Mouse (Mus musculus) liver, embryonic 12.5 days (tissue): Measurements from ENCODE around the gene Mgat3. TPM values are rescaled to one million over a fixed set of nuclear protein-coding genes. Genes with fewer than 3 reads are reported as not detected.

Source experiments
- ATAC-seq: fragments of 200-750 bp; cut with Nextera tagmentation; 2 replicates; pipeline ENCODE4 v1.8.0; 2017; ENCODE audit warnings: moderate number of reproducible peaks, mild to moderate bottlenecking, moderate library complexity
- H3K27ac ChIP-seq: fragments of 300-500 bp; sonication (generic); 2 replicates; pipeline ENCODE4 v1.5.1; 2016; ENCODE audit warnings: mild to moderate bottlenecking
- H3K27me3 ChIP-seq: fragments of 300-500 bp; sonication (generic); replicated peaks from 2 replicates; pipeline ENCODE4 v1.6.1; 2016; ENCODE audit warnings: mild to moderate bottlenecking, moderate library complexity
- H3K36me3 ChIP-seq: fragments of 300-500 bp; sonication (generic); 2 replicates; pipeline ENCODE4 v1.6.1; 2016; ENCODE audit warnings: mild to moderate bottlenecking, moderate library complexity
- H3K4me1 ChIP-seq: fragments of 300-500 bp; sonication (generic); 2 replicates; pipeline ENCODE4 v1.6.1; 2016
- H3K4me2 ChIP-seq: fragments of 300-500 bp; sonication (generic); 2 replicates; pipeline ENCODE4 v1.6.1; 2016; ENCODE audit warnings: mild to moderate bottlenecking, moderate library complexity
- H3K4me3 ChIP-seq: fragments of 300-500 bp; sonication (generic); 2 replicates; pipeline ENCODE4 v1.5.1; 2016; ENCODE audit warnings: mild to moderate bottlenecking, moderate library complexity
- H3K9ac ChIP-seq: fragments of 300-500 bp; sonication (generic); 2 replicates; pipeline ENCODE4 v1.6.1; 2016; ENCODE audit warnings: mild to moderate bottlenecking, moderate library complexity
- H3K9me3 ChIP-seq: fragments of 300-500 bp; sonication (generic); replicated peaks from 2 replicates; pipeline ENCODE4 v1.6.1; 2016; ENCODE audit warnings: mild to moderate bottlenecking, moderate library complexity
- WGBS: fragments of 180-500 bp; shearing (Covaris S2); methylation state at CpG from one replicate; pipeline ENCODE4 v1.1.7; 2016; ENCODE audit not compliant: insufficient replicate concordance; 5-methylcytosine and 5-hydroxymethylcytosine counted together
- polyA plus RNA-seq: library from polyadenylated mRNA; unstranded; fragments of >200 nt; fragmentation: Nextera tagmentation; extraction: Ambion mirVana; gene quantifications from 2 replicates; pipeline ENCODE4 v1.2.1, GENCODE M21; 2016

Gene Mgat3
- polyA plus RNA-seq = 0.96 and 1.2 TPM in 2 replicates

DNA sequence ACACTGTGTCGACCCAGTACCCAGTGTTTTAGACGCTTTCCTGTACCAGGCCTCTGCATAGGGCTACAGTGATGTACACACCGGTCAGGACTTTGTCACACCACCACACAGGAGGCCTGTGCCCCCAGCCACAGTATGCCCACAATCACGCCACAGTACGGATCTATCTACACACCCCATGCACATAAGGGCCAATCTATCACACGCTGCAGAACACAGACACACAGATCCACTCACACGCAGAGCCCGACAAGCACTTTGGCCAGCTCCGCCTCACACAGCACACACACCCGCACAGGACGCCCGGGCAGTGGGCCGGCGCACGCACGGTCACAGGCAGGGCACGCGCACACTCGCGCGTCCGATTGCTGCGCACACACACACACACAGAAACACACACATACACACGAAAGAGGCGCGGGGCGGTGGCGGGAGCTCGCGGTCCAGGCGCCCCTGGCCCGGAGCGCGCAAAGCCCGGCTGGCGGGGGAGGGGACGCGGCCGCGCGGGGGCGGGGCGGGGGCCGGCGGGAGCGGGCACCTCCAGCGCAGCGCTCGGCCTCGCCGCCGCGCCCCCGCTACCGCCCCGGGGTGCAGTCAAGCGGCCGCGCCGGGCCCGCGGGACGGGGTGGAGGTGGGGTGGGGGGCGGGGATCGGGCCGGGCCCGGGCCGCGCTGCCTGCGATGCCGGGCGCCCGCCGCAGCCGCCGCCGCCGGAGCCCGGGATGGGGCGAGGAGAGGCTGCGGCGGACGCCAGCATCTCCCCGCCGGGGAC, at the start of gene Mgat3:
Mgat3 (plus strand) TSS at position 721 of the 771 bp plus-strand sequence.
- H3K36me3 ChIP-seq = no peaks in the 10 kb centered on the region
- peak within 1 kb of the TSS; percentile 61 for H3K4me3 ChIP-seq
- H3K27ac ChIP-seq = 0 out of 2 replicates have a peak within 1 kb of the TSS, but pooled peaks have one; percentile 54
- ATAC-seq = peak; percentile 38
- H3K27me3 ChIP-seq = peaks cover 98% of the 10 kb centered on the region
- peak within 1 kb of the TSS; percentile 63 for H3K9ac ChIP-seq
- no peaks in the 10 kb centered on the region for H3K9me3 ChIP-seq
- peaks cover 26% of the 10 kb centered on the region for H3K4me1 ChIP-seq
- 8% methylated on average over 51 of the region's 85 CpGs for WGBS
- H3K4me2 ChIP-seq = peak within 1 kb of the TSS; percentile 72

GRCm38 (mm10) chr15:80124651-80125050, 48.9 kb upstream of the Mgat3 start:
- 69% methylated on average over 4 of the region's 4 CpGs for WGBS
- no peaks in the 10 kb centered on the region for H3K9me3 ChIP-seq
- H3K36me3 ChIP-seq = no peaks in the 10 kb centered on the region
- H3K4me3 ChIP-seq = no peak overlapping the region
- no peak overlapping the region for H3K4me2 ChIP-seq
- H3K27ac ChIP-seq = no peak overlapping the region
- peaks cover 24% of the 10 kb centered on the region for H3K4me1 ChIP-seq
- H3K27me3 ChIP-seq = no peaks in the 10 kb centered on the region
- ATAC-seq = no peak
- no peak overlapping the region for H3K9ac ChIP-seq

DNA sequence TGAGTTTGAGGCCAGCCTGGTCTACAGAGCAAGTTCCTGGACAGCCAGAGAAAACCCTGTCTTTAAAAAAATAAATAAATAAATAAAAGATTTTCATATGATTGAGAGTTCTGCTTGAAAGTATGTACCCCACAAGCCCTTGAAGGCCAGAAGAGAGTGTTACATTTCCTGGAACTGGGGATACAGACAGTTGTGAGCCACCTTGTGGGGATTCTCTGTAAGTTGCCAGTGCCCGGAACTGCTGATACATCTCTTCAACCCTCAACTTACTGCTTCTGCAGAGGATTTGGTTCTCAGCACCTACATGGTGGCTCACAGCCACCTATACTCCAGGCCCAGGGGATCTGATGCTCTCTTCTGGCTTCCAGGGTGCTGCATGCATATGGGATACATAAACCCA, 46.3 kb upstream of the Mgat3 start:
- Histone ChIP-seq H3K4me2 (no peak overlapping the region), H3K4me3 (no peak overlapping the region), H3K9me3 (no peaks in the 10 kb centered on the region), H3K36me3 (no peaks in the 10 kb centered on the region), H3K27me3 (no peaks in the 10 kb centered on the region), H3K27ac (peak overlapping the region; percentile 54), H3K4me1 (peaks cover 48% of the 10 kb centered on the region), H3K9ac (no peak overlapping the region)
- ATAC-seq = 0 out of 2 replicates have a peak, but pooled peaks have one; percentile 17
- 38% methylated on average over 1 of the region's 1 CpGs for WGBS

GRCm38 (mm10) chr15:80129982-80130381, 43.5 kb upstream of the Mgat3 start:
- H3K36me3 ChIP-seq = no peaks in the 10 kb centered on the region
- H3K9me3 ChIP-seq = no peaks in the 10 kb centered on the region
- no peak for ATAC-seq
- H3K4me3 ChIP-seq = no peak overlapping the region
- peak overlapping the region; percentile 65; the same call in 1 of the 2 replicates for H3K9ac ChIP-seq
- peaks cover 67% of the 10 kb centered on the region for H3K4me1 ChIP-seq
- H3K27ac ChIP-seq = peak overlapping the region; percentile 97
- no peaks in the 10 kb centered on the region for H3K27me3 ChIP-seq
- 54% methylated on average over 6 of the region's 6 CpGs for WGBS
- H3K4me2 ChIP-seq = peak overlapping the region; percentile 60

DNA sequence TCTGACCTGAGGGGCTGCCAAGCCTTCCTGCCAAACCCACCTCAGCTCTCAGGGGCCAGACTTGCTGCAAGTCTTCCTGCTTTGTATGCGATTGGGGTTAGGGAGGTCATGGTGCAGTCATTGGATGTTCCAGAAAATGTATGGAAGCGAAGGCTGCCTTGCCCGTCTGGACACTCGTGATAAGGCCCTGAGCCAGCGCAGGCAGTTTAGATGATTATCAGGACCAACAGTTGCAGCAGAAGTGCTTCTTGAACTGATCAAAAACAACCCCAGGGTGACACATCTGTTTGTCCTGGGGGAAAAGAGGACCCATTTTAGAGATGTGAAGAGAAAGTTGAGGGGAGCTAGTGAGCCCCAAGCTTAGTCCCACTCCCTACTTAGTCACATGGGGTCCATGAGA, 42.8 kb upstream of the Mgat3 start:
- H3K4me1 ChIP-seq = peaks cover 74% of the 10 kb centered on the region
- H3K4me2 ChIP-seq = peak overlapping the region; percentile 60
- H3K27ac ChIP-seq = peak overlapping the region; percentile 97
- no peaks in the 10 kb centered on the region for H3K27me3 ChIP-seq
- ATAC-seq = peak; percentile 74
- H3K9ac ChIP-seq = peak overlapping the region; percentile 65
- H3K9me3 ChIP-seq = no peaks in the 10 kb centered on the region
- 0 out of 2 replicates have a peak overlapping the region, but pooled peaks have one; percentile 10 for H3K4me3 ChIP-seq
- WGBS = 21% methylated on average over 5 of the region's 5 CpGs
- H3K36me3 ChIP-seq = no peaks in the 10 kb centered on the region

GRCm38 (mm10) chr15:80131421-80131820, 42.1 kb upstream of the Mgat3 start:
- H3K9ac ChIP-seq = peak overlapping the region; percentile 65
- H3K4me3 ChIP-seq = no peak overlapping the region
- peak overlapping the region; percentile 97 for H3K27ac ChIP-seq
- peaks cover 81% of the 10 kb centered on the region for H3K4me1 ChIP-seq
- H3K36me3 ChIP-seq = peaks cover 7% of the 10 kb centered on the region
- H3K9me3 ChIP-seq = no peaks in the 10 kb centered on the region
- WGBS = 43% methylated on average over 6 of the region's 6 CpGs
- ATAC-seq = no peak
- peak overlapping the region; percentile 60 for H3K4me2 ChIP-seq
- no peaks in the 10 kb centered on the region for H3K27me3 ChIP-seq

DNA sequence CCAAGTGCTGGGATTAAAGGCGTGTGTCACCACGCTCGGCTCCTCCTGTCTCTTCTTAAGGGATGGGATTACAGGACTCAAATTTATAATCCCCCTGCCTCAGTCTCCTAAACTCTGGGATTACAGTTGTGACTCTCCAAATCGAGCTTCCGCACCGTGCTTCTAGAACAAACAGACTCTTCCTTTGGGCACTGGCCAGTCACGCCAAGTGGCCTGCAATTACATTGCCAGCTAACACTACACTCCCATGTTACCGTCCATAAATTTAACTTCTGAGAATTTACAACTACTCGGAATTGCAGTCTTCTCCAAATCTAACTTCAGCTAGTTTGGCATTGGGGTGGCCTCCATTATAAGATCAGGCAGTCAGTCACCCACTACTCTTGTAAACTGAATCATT, 41.1 kb upstream of the Mgat3 start:
- peaks cover 86% of the 10 kb centered on the region for H3K4me1 ChIP-seq
- H3K36me3 ChIP-seq = peaks cover 17% of the 10 kb centered on the region
- H3K4me3 ChIP-seq = peak overlapping the region; percentile 78
- peak overlapping the region; percentile 89 for H3K9ac ChIP-seq
- ATAC-seq = no peak
- H3K27ac ChIP-seq = peak overlapping the region; percentile 97
- no peaks in the 10 kb centered on the region for H3K27me3 ChIP-seq
- WGBS = 76% methylated on average over 9 of the region's 9 CpGs
- no peaks in the 10 kb centered on the region for H3K9me3 ChIP-seq
- H3K4me2 ChIP-seq = peak overlapping the region; percentile 85

DNA sequence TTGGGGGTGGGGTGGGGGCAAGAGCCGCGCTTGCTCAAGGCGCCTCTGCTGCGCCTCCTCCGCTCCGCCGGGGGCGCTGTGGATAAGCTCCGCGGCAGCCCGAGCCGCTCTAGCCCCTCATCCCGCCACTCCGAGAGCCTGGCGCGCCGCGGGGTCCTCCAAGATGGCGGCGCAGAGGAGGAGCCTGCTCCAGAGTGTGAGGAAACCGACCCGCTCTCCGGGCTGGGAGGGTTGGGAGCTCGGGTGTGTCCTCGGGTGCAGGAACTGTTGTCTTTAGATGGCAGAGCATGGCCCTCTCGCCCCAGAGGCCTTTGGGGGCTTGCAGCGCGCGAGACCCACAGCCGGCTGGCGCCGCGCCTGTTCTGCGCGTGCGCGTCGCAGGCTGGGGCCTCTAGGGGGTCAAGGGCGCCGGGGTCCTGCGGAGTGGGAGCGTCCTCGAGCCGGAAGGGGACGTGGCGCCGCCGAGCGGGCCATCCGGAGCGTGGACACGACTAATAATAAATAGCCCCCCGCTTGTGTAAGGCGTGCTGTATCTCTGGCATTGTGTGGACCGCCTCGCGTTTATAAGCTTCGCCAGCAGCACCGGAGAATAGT, 40.4 kb upstream of the Mgat3 start, which contains the start of gene Tab1:
Tab1 (plus strand) TSS at position 135 of the 594 bp plus-strand sequence.
- Histone ChIP-seq H3K4me3 (peak within 1 kb of the TSS; percentile 78), H3K27ac (peak within 1 kb of the TSS; percentile 97), H3K36me3 (peaks cover 20% of the 10 kb centered on the region), H3K9me3 (no peaks in the 10 kb centered on the region), H3K4me1 (peaks cover 90% of the 10 kb centered on the region), H3K27me3 (no peaks in the 10 kb centered on the region), H3K4me2 (peak within 1 kb of the TSS; percentile 85), H3K9ac (peak within 1 kb of the TSS; percentile 89)
- 1% methylated on average over 59 of the region's 59 CpGs for whole genome bisulfite sequencing
- peak; percentile 82 for ATAC-seq

DNA sequence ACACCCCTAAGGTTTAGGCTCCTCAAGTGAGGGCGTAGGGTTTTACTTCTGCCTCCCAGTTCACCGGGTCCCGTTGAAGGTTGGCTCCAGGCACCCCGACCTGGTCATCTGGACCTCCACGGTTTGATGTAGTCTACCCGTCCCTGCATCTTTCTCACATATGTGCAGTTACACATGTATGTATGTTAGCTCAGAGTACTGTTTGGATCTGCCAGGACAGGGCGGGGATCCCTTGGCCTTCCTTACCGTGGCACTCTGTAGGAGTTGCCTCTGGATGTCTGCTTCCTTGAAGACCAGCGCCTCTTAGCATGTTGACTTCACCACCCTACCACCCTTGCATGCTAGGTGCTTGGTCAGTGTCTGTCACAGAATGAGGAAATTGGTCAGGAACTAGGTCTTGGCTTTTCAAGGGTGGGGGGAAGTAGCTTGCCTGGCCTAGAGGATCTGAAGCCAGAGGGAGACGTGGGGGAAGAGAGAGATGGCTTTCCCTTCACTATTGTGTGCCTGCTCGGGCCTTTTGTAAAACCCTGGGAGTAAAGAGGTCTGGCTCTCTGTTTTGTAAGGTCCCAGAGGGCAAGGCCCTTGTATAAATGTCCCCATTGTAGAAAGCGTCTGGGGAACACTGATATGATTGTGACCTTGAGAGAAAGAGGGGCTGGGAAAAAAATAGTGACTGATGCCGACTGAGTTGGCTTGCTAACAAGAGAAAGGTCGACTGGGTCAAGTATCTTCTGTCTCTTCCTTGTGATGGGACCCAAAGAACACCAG, 39.7 kb upstream of the Mgat3 start:
- no peaks in the 10 kb centered on the region for H3K9me3 ChIP-seq
- 3% methylated on average over 14 of the region's 14 CpGs for WGBS
- peak overlapping the region; percentile 78 for H3K4me3 ChIP-seq
- H3K27ac ChIP-seq = peak overlapping the region; percentile 97
- H3K9ac ChIP-seq = peak overlapping the region; percentile 89
- ATAC-seq = peak; percentile 13; the same call in 1 of the 2 replicates
- H3K27me3 ChIP-seq = no peaks in the 10 kb centered on the region
- peak overlapping the region; percentile 85 for H3K4me2 ChIP-seq
- H3K36me3 ChIP-seq = peaks cover 28% of the 10 kb centered on the region
- H3K4me1 ChIP-seq = peaks cover 90% of the 10 kb centered on the region

DNA sequence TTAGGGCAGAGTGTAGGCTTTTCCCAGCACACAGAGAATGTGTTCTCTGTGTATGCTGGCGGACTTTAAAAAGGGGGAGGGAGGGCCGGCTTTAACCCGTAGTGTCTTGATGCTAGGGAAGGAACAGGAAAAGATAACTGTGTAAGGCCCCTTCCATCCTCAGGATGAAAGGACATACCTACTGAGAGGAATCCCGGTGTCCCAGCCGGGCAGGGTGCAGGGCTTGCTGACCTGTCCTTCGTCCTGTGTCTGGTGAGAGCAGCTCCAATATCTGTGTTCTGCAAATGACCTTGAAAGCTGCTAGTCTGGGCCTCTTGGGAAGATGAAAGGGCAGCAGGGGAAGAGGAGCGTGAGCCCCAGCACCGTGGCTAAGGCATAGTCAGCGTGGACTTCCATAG, 39.1 kb upstream of the Mgat3 start:
- Histone ChIP-seq H3K27me3 (no peaks in the 10 kb centered on the region), H3K27ac (peak overlapping the region; percentile 97), H3K4me1 (peaks cover 86% of the 10 kb centered on the region), H3K4me3 (peak overlapping the region; percentile 78), H3K9ac (peak overlapping the region; percentile 89), H3K4me2 (peak overlapping the region; percentile 85), H3K36me3 (peaks cover 33% of the 10 kb centered on the region), H3K9me3 (no peaks in the 10 kb centered on the region)
- no peak for ATAC-seq
- 44% methylated on average over 9 of the region's 9 CpGs for WGBS

DNA sequence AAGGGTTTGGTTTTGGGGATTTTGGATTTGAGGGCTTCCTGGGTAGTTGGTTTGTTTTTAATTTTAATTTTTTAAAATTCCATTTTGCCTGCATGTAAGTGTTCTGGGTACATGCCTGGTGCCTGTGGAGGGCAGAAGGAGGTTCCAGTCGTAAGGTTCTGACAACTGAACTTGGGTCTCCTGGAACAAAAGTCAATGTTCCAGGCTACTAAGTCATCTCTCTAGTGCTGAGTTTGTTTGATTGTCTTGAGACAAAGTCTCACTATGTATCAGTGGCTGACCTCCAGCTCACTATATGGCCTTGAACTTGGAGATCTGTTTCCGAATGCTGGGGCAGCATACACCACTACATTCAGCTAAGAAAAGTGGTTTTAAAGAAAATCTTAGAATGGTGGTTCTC, 38.0 kb upstream of the Mgat3 start:
- Histone ChIP-seq H3K4me2 (peak overlapping the region; percentile 85; the same call in 1 of the 2 replicates), H3K9ac (peak overlapping the region; percentile 89), H3K27ac (peak overlapping the region; percentile 7), H3K4me1 (peaks cover 75% of the 10 kb centered on the region), H3K27me3 (no peaks in the 10 kb centered on the region), H3K36me3 (peaks cover 43% of the 10 kb centered on the region), H3K9me3 (no peaks in the 10 kb centered on the region), H3K4me3 (no peak overlapping the region)
- ATAC-seq = no peak
- 77% methylated on average over 2 of the region's 2 CpGs for WGBS
